Mouse (Mus musculus) kidney, postnatal 10 days (tissue): ENCODE measurements around the gene Meox1.

Experiments
- DNase-seq: peaks from one replicate; pipeline ENCODE4 v3.0.0; 2021; ENCODE audit warnings: mixed read lengths

Gene Meox1

DNA sequence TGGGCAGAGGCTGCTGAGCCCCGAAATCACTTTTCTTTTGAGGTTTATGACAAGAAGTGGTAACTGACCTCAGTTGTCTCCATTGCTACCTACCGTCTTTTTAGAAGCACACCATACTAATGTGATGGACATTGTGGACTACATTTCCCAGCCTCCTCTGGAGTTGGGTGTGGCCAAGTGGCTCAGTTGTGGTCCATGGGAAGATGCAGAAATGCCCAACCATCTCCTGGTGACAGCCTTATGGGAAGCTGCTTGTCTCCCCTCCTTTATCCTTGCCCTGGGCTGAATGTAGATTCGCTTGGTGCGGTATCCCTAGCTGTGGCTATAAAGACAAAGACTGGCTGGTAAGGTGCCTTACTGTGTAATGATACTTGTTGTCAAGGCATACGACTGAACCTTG lies 46.7 kb downstream of the Meox1 start:
- DNase-seq, result no peak

DNA sequence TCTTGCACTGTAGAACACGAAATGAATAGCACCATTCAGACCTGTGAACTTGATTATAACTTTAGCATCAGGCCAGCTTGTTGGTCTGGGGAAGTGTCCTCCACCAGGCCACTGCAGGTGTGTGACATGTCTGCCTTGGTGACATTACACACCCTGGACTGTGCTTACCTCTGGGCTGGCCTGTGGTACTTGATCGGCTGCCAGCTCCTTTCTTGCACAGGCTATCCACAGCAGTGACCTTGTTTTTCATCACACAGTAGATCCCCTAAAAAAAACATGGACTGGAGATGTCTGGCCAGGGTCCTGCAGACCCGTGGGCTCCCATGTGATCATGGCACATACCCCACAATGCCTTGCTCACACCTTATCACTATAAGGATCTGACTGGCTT lies 51.4 kb downstream of the Meox1 start:
- DNase-seq, result no peak

DNA sequence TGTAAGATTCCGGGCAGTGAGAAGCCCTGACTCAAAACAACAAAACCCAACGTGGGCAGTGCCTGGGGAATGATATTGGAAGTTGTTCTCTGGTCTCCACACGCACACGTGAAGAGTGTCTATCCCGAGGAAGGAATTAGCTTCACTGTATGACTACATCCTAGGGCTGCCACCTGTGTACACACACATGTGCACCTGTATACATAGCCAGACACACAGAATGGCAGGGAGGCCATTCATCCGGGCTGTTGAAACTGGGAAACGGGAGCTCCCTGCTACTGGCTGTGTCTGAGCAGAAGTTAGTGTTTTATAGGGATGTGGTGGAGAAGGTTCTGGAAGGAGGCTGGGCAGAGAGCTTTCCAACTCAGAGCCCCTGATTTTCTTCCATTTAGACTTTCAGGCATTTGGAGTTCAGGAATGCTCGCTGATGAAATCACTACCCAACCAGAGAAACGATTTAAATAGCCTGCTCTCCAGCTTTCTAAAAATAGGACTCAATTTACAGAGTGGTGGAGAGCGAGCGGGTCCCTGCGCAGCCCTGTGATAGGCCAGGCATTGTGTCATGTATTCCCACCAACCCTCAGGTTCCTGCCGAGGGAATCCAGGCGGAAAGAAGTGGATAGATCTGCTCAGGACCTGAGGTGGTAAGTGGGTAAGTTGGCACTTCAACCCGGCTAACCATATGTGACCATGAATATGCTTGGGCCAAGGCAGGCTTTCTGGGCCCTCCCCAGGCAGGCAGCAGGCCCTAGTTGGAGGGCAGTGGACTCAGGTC lies 52.0 kb downstream of the Meox1 start:
- peak; percentile 42 for DNase-seq

DNA sequence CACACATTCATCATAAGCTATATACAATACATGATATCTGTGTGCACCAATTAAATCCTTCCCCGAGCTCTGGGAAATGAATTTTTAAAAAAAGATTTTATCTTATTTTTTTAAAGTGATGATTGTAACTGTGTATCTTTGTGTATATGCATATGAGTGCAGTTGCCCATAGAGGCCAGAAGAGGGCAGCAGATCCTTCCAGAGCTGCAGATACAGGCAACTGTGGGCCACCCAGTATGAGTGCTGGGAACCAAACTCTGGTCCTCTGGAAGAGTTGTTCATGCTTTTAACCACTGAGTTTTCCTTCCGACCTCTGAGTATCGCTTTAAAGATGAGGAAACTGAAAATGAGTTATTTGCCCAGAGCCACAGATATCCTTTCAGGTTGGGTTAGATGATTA lies 53.8 kb downstream of the Meox1 start:
- DNase-seq, result no peak

DNA sequence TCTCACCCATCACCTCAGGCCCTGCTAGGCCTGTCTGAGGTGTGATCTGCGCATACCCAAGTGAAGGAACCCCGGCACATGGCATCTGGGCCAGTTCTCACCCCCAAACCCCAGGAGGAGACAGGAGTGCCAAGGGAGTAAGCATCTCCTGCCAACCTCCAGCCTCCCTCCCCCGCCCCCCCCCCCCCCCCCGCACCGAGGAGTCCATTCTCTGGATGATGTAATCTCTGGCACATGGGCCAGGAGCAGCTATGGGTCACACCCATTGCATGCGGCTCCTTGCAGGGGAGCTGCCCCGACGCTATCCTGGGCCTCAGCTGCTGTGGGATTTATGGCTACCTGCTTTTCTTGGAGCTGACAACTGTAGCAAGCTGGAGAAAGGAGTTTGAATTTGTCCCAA lies 54.7 kb downstream of the Meox1 start:
- no peak for DNase-seq

DNA sequence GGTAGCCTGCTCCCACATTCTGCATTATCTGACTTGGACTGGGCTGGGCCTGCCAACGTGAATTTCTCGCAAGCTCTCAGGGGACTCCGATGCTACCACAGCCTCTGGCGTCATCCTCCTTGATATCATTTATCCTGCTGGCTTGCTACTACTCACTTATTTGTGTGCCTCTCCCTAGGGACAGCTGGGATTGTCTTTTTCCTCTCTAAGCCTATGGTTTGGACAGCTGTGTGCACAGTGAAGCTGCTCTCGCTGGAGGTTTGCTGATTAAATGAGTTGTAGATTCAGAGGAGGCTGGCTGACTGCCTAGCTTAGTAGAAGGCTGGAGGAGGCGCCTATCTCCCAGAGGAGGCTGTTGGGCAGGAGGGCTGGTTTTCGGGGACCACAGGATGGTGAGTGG lies 62.2 kb downstream of the Meox1 start:
- peak; percentile 57 for DNase-seq

DNA sequence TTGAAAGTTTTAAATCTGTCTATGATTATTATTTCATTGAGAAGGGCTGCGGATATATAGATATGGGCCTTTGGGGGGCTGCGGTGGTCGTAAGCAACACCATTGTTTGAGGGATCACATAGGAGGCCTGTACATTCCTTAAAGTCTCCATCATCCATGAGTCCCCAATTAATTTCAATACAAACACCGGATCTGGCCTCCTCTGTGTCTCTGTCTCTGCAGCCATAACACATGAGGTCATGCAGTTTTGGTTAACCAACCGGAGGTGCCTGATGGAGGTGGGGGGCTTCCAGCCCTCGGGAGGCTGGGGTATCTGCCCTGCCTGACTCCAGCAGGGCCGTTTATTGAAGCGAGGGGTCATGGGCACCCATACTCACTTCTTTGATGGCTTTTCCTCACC lies 63.6 kb downstream of the Meox1 start:
- DNase-seq, result no peak

DNA sequence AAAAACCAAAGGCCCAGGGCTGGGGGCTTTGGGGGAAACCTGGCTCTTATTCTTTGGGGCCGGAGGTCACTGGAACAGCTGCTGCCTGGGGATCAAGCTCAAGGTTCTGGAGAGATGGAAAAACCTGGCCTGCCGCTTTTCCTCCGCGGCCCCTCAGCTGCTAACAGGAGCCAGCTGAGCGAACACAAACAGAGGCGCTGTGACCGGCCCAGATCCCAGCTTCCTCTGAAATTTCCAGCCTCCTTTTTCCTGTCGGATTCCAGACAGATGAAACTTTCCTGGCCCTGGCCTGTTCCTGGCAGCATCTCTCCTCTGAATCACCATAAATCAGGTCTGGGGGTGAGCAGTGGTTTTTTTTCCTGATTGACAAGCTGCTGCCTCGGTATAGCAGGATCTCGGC lies 64.1 kb downstream of the Meox1 start:
- peak; percentile 77 for DNase-seq

DNA sequence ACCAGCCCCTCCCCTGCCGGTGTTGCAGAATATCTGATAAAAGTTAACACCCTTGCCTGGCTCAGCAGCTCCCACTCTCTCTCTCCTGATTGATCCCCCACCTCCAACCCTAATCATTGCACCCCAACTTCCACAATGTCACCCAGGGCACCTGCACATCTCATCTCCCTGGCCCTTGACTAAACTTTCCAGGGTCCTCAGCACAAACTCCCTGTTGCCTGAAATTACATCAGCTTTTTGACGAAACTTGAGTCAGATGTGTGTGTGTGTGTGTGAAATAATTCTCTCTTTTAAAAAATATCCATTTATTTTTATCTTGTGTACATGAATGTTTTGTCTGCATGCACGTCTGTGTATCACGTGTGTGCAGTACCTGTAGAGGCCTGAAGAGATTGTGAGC lies 65.5 kb downstream of the Meox1 start:
- DNase-seq, result no peak
